Mouse (Mus musculus): ENCODE results near the gene Hoxa6.

GRCm38 (mm10) chr6:52214271-52214670 lies 5.7 kb upstream of the Hoxa6 start:
- TF ChIP-seq POLR2A (IDR thresholded peaks at IDR 0.05; ENCODE audit: low read depth, low read length) (no peak), CTCF (IDR thresholded peaks at IDR 0.05; ENCODE audit: extremely low read depth, insufficient read depth, insufficient read length, insufficient replicate concordance) (no peak)

Measured in spleen, adult 2 months (tissue).